10 mouse cellular contexts compared by ENCODE assay signal in genomic region chr15:79792455-79792854, GRCm38 (mm10). TPM values are rescaled to one million over a fixed set of nuclear protein-coding genes. Genes with fewer than 3 reads are reported as not detected.
DNase-seq lines count a peak whose midpoint lies in the region; ATAC-seq lines count a peak whose summit lies in the region.
"Had no signal": no experiment of that assay in that cellular context is flagged by ENCODE, and none has a peak within 500 bp of the region (broad histone marks: within the 10 kb centered on the region; RNA-seq: fewer than 3 reads in every experiment).

No protein-coding gene starts in this region.

- H3K4me2 ChIP-seq in lung, embryonic 16.5 days (ENCODE audit: low read depth, low read length), result no peak overlapping the region
- no peak overlapping the region for H3K4me2 ChIP-seq in neural tube, embryonic 11.5 days (ENCODE audit: low read depth)

- no peaks in the 10 kb centered on the region for H3K4me1 ChIP-seq in lung, embryonic 16.5 days (replicated peaks; ENCODE audit: control insufficient read depth, insufficient read depth, low read length)
- peaks cover 4% of the 10 kb centered on the region for H3K4me1 ChIP-seq in neural tube, embryonic 11.5 days (ENCODE audit: control insufficient read depth, insufficient read depth, low read length)

- H3K27me3 ChIP-seq in lung, embryonic 16.5 days (ENCODE audit: control insufficient read depth, insufficient read depth, low read depth, low read length), result no peaks in the 10 kb centered on the region; the same call in 1 of the 2 replicates
- H3K27me3 ChIP-seq in neural tube, embryonic 11.5 days (ENCODE audit: control insufficient read depth, insufficient read depth, low read length), result no peaks in the 10 kb centered on the region

- no peaks in the 10 kb centered on the region for H3K36me3 ChIP-seq in lung, embryonic 16.5 days (ENCODE audit: control insufficient read depth, insufficient read depth, low read length)
- no peaks in the 10 kb centered on the region for H3K36me3 ChIP-seq in neural tube, embryonic 11.5 days (ENCODE audit: control insufficient read depth, insufficient read depth, low read length)

- 22% methylated on average over 19 of the region's 19 CpGs for WGBS in lung, embryonic 16.5 days
- 18% methylated on average over 19 of the region's 19 CpGs for WGBS in neural tube, embryonic 11.5 days

- no peak overlapping the region for H3K4me3 ChIP-seq in lung, embryonic 16.5 days (ENCODE audit: low read length)
- no peak overlapping the region for H3K4me3 ChIP-seq in neural tube, embryonic 11.5 days (ENCODE audit: low read depth, low read length)

- no peak overlapping the region for H3K9ac ChIP-seq in lung, embryonic 16.5 days (ENCODE audit: low read length)
- no peak overlapping the region for H3K9ac ChIP-seq in neural tube, embryonic 11.5 days (ENCODE audit: low read length)

- no peak overlapping the region for H3K27ac ChIP-seq in lung, embryonic 16.5 days (ENCODE audit: low read length)
- no peak overlapping the region for H3K27ac ChIP-seq in neural tube, embryonic 11.5 days (ENCODE audit: low read depth, low read length)

- no peaks in the 10 kb centered on the region for H3K9me3 ChIP-seq in lung, embryonic 16.5 days (ENCODE audit: control insufficient read depth, low read length)
- no peaks in the 10 kb centered on the region for H3K9me3 ChIP-seq in neural tube, embryonic 11.5 days (ENCODE audit: control insufficient read depth, low read length)

- no peak for ATAC-seq in cerebellum, adult (ENCODE audit: insufficient number of reproducible peaks, low FRiP score, low TSS enrichment)
- ATAC-seq in lung, embryonic 16.5 days (ENCODE audit: low read depth), result 0 out of 2 replicates have a peak, but pooled peaks have one; percentile 27
- ATAC-seq in neural tube, embryonic 11.5 days (ENCODE audit: insufficient read depth, low FRiP score, low TSS enrichment), result no peak; the same call in 1 of the 2 replicates

- DNase-seq in cerebellum, adult 11-12 months, result peak; percentile 77
- DNase-seq in lung, postnatal 36 days, result no peak
- DNase-seq in embryo, embryonic 10 days (ENCODE audit: low spot score), result peak; percentile 66
- peak; percentile 55 for DNase-seq in neural tube, embryonic 11.5 days (ENCODE audit: low spot score)
- DNase-seq in thymus, postnatal 0 days (ENCODE audit: low spot score), result no peak
- DNase-seq in ovary, postnatal 10 days (ENCODE audit: low spot score), result no peak
- DNase-seq: adrenal gland, adult 2 months; heart, postnatal 10 days had no signal

RNA-seq across cellular contexts. Expression of gene Nptxr, which starts 12.1 kb away (rescaled TPM):
- 2.2 and 2.4 TPM in 2 replicates for polyA plus RNA-seq in lung, embryonic 16.5 days (2015; fragmentation: Nextera tagmentation; extraction: Ambion mirVana)
- 1.5 and 2.0 TPM in 2 replicates for polyA plus RNA-seq in neural tube, embryonic 11.5 days (2014; fragmentation: Nextera tagmentation; extraction: Ambion mirVana)
- 2.0 and 2.3 TPM in 2 replicates for polyA plus RNA-seq in thymus, postnatal 0 days (2015; fragmentation: Nextera tagmentation; extraction: Ambion mirVana)

RNA-seq across cellular contexts. Expression of gene Dnal4, which starts 14.8 kb away (rescaled TPM):
- polyA plus RNA-seq in lung, embryonic 16.5 days (2015; fragmentation: Nextera tagmentation; extraction: Ambion mirVana), result 66.9 and 72.1 TPM in 2 replicates
- 68.6 and 70.8 TPM in 2 replicates for polyA plus RNA-seq in neural tube, embryonic 11.5 days (2014; fragmentation: Nextera tagmentation; extraction: Ambion mirVana)
- 39.6 and 42.7 TPM in 2 replicates for polyA plus RNA-seq in thymus, postnatal 0 days (2015; fragmentation: Nextera tagmentation; extraction: Ambion mirVana)

RNA-seq across cellular contexts. Expression of gene Npcd, which starts 41.6 kb away (rescaled TPM):
- polyA plus RNA-seq in lung, embryonic 16.5 days (2015; fragmentation: Nextera tagmentation; extraction: Ambion mirVana), result 0.39 and 0.60 TPM in 2 replicates
- not detected in 2 replicates for polyA plus RNA-seq in neural tube, embryonic 11.5 days (2014; fragmentation: Nextera tagmentation; extraction: Ambion mirVana)
- not detected in 2 replicates for polyA plus RNA-seq in thymus, postnatal 0 days (2015; fragmentation: Nextera tagmentation; extraction: Ambion mirVana)

RNA-seq across cellular contexts. Expression of gene Cbx6, which starts 42.0 kb away (rescaled TPM):
- 73.5 and 80.7 TPM in 2 replicates for polyA plus RNA-seq in lung, embryonic 16.5 days (2015; fragmentation: Nextera tagmentation; extraction: Ambion mirVana)
- polyA plus RNA-seq in neural tube, embryonic 11.5 days (2014; fragmentation: Nextera tagmentation; extraction: Ambion mirVana), result 17.3 and 18.0 TPM in 2 replicates
- 54.9 and 55.9 TPM in 2 replicates for polyA plus RNA-seq in thymus, postnatal 0 days (2015; fragmentation: Nextera tagmentation; extraction: Ambion mirVana)

RNA-seq across cellular contexts. Expression of gene Sun2, which starts 50.1 kb away (rescaled TPM):
- 7.8 and 8.0 TPM in 2 replicates for polyA plus RNA-seq in lung, embryonic 16.5 days (2015; fragmentation: Nextera tagmentation; extraction: Ambion mirVana)
- 6.1 and 10.2 TPM in 2 replicates for polyA plus RNA-seq in neural tube, embryonic 11.5 days (2014; fragmentation: Nextera tagmentation; extraction: Ambion mirVana)
- polyA plus RNA-seq in thymus, postnatal 0 days (2015; fragmentation: Nextera tagmentation; extraction: Ambion mirVana), result 12.4 and 18.4 TPM in 2 replicates

Comparison
In these comparisons a context has a peak if more than half of its experiments do, and no peak if none do; other contexts are left out.
1. DNase-seq: peak in cerebellum, adult 11-12 months (single experiment), embryo, embryonic 10 days (single experiment) and neural tube, embryonic 11.5 days (single experiment); none in lung, postnatal 36 days (single experiment), thymus, postnatal 0 days (single experiment) and ovary, postnatal 10 days (single experiment).